Mouse (Mus musculus): ENCODE results near the gene Ppp2r3d. TPM values are rescaled to one million over a fixed set of nuclear protein-coding genes. Genes with fewer than 3 reads are reported as not detected.
"Not testable (repeated sequence)": the region's sequence is repeated elsewhere in the genome, so short reads cannot be mapped to it uniquely, and the experiment has no call there.

Gene Ppp2r3d
- polyA plus RNA-seq (2015; fragmentation: Nextera tagmentation; extraction: Ambion mirVana) = 153 and 158 TPM in 2 replicates

- peak; percentile 73 for ATAC-seq (ENCODE audit: low FRiP score)
- H3K4me1 ChIP-seq = no peaks in the 10 kb centered on the region
- no peak within 1 kb of the TSS for H3K4me2 ChIP-seq
- 97% methylated on average over 22 of the region's 22 CpGs for WGBS
- H3K4me3 ChIP-seq (replicated peaks) = no peak within 1 kb of the TSS
- H3K9ac ChIP-seq (replicated peaks) = no peak within 1 kb of the TSS
- 0 out of 2 replicates have a peak, but pooled peaks cover 6% of the 10 kb centered on the region for H3K9me3 ChIP-seq (replicated peaks)
- no peak within 1 kb of the TSS for H3K27ac ChIP-seq (replicated peaks)
- H3K27me3 ChIP-seq (replicated peaks) = no peaks in the 10 kb centered on the region
- H3K36me3 ChIP-seq = peaks cover 12% of the 10 kb centered on the region
Measured at GRCm38 (mm10) chr9:124476096-124476902, at the start of gene Ppp2r3d. TSS of gene Ppp2r3d (minus strand) at chr9:124476898.

GRCm38 (mm10) chr9:124493693-124494092, 17.0 kb upstream of the Ppp2r3d start, which contains the start of gene Gm21836:
TSS of gene Gm21836 (minus strand) at chr9:124493793.
- not testable (repeated sequence) for H3K27ac ChIP-seq (replicated peaks); H3K4me1 ChIP-seq; H3K9ac ChIP-seq (replicated peaks); H3K36me3 ChIP-seq; ATAC-seq (ENCODE audit: low FRiP score); H3K27me3 ChIP-seq (replicated peaks); H3K4me2 ChIP-seq; H3K9me3 ChIP-seq (replicated peaks); H3K4me3 ChIP-seq (replicated peaks)
- 89% methylated on average over 2 of the region's 2 CpGs for WGBS

- H3K9ac ChIP-seq (replicated peaks); ATAC-seq (ENCODE audit: low FRiP score); H3K4me2 ChIP-seq; H3K9me3 ChIP-seq (replicated peaks); H3K4me1 ChIP-seq; H3K27ac ChIP-seq (replicated peaks); H3K27me3 ChIP-seq (replicated peaks); H3K4me3 ChIP-seq (replicated peaks): not testable (repeated sequence)
- peaks cover 12% of the 10 kb centered on the region for H3K36me3 ChIP-seq
- WGBS = 66% methylated on average over 14 of the region's 15 CpGs
Measured at GRCm38 (mm10) chr9:124480361-124480980, 3.8 kb upstream of the Ppp2r3d start.

GRCm38 (mm10) chr9:124478081-124478480, 1.4 kb upstream of the Ppp2r3d start:
- 86% methylated on average over 3 of the region's 3 CpGs for WGBS
- no peak overlapping the region for H3K4me3 ChIP-seq (replicated peaks)
- no peaks in the 10 kb centered on the region for H3K4me1 ChIP-seq
- H3K9me3 ChIP-seq (replicated peaks) = 0 out of 2 replicates have a peak, but pooled peaks cover 6% of the 10 kb centered on the region
- ATAC-seq (ENCODE audit: low FRiP score) = no peak
- no peak overlapping the region for H3K9ac ChIP-seq (replicated peaks)
- H3K27me3 ChIP-seq (replicated peaks) = no peaks in the 10 kb centered on the region
- H3K4me2 ChIP-seq = no peak overlapping the region
- H3K27ac ChIP-seq (replicated peaks) = no peak overlapping the region
- H3K36me3 ChIP-seq = peaks cover 12% of the 10 kb centered on the region

GRCm38 (mm10) chr9:124475689-124476088, 1.0 kb downstream of the Ppp2r3d start:
- no peak overlapping the region for H3K27ac ChIP-seq (replicated peaks)
- H3K4me1 ChIP-seq = no peaks in the 10 kb centered on the region
- no peak overlapping the region for H3K4me3 ChIP-seq (replicated peaks)
- H3K9me3 ChIP-seq (replicated peaks) = 0 out of 2 replicates have a peak, but pooled peaks cover 6% of the 10 kb centered on the region
- peaks cover 12% of the 10 kb centered on the region for H3K36me3 ChIP-seq
- H3K27me3 ChIP-seq (replicated peaks) = no peaks in the 10 kb centered on the region
- H3K9ac ChIP-seq (replicated peaks) = no peak overlapping the region
- 93% methylated on average over 15 of the region's 15 CpGs for WGBS
- ATAC-seq (ENCODE audit: low FRiP score) = peak; percentile 28; the same call in 1 of the 2 replicates
- H3K4me2 ChIP-seq = no peak overlapping the region

GRCm38 (mm10) chr9:124456572-124456971, 20.1 kb downstream of the Ppp2r3d start:
- Histone ChIP-seq H3K4me2 (no peak overlapping the region), H3K9me3 (replicated peaks) (no peaks in the 10 kb centered on the region), H3K36me3 (no peaks in the 10 kb centered on the region), H3K4me3 (replicated peaks) (no peak overlapping the region), H3K27me3 (replicated peaks) (no peaks in the 10 kb centered on the region), H3K27ac (replicated peaks) (no peak overlapping the region), H3K9ac (replicated peaks) (no peak overlapping the region), H3K4me1 (no peaks in the 10 kb centered on the region)
- WGBS = 13% methylated on average over 1 of the region's 1 CpGs
- ATAC-seq (ENCODE audit: low FRiP score) = no peak

GRCm38 (mm10) chr9:124442533-124442855, 34.2 kb downstream of the Ppp2r3d start:
- Histone ChIP-seq H3K9ac (replicated peaks) (no peak overlapping the region), H3K27ac (replicated peaks) (no peak overlapping the region), H3K36me3 (peaks cover 36% of the 10 kb centered on the region), H3K4me1 (no peaks in the 10 kb centered on the region), H3K4me3 (replicated peaks) (no peak overlapping the region), H3K4me2 (no peak overlapping the region), H3K27me3 (replicated peaks) (no peaks in the 10 kb centered on the region), H3K9me3 (replicated peaks) (peaks cover 11% of the 10 kb centered on the region)
- no peak for ATAC-seq (ENCODE audit: low FRiP score)
- 98% methylated on average over 15 of the region's 15 CpGs for WGBS

- 98% methylated on average over 45 of the region's 45 CpGs for WGBS
- H3K27me3 ChIP-seq (replicated peaks) = no peaks in the 10 kb centered on the region
- peaks cover 36% of the 10 kb centered on the region for H3K36me3 ChIP-seq
- no peak for ATAC-seq (ENCODE audit: low FRiP score)
- H3K4me1 ChIP-seq = no peaks in the 10 kb centered on the region
- H3K27ac ChIP-seq (replicated peaks) = no peak overlapping the region
- H3K9ac ChIP-seq (replicated peaks) = no peak overlapping the region
- H3K4me3 ChIP-seq (replicated peaks) = no peak overlapping the region
- peaks cover 11% of the 10 kb centered on the region for H3K9me3 ChIP-seq (replicated peaks)
- no peak overlapping the region for H3K4me2 ChIP-seq
Measured at GRCm38 (mm10) chr9:124441681-124442532, 34.8 kb downstream of the Ppp2r3d start.

- peaks cover 11% of the 10 kb centered on the region for H3K9me3 ChIP-seq (replicated peaks)
- no peaks in the 10 kb centered on the region for H3K4me1 ChIP-seq
- peaks cover 36% of the 10 kb centered on the region for H3K36me3 ChIP-seq
- H3K27ac ChIP-seq (replicated peaks) = no peak overlapping the region
- peak overlapping the region; percentile 32 for H3K4me2 ChIP-seq
- ATAC-seq (ENCODE audit: low FRiP score) = no peak; the same call in 1 of the 2 replicates
- no peak overlapping the region for H3K9ac ChIP-seq (replicated peaks)
- H3K27me3 ChIP-seq (replicated peaks) = no peaks in the 10 kb centered on the region
- WGBS = 71% methylated on average over 13 of the region's 14 CpGs
- peak overlapping the region; percentile 15; the same call in 1 of the 2 replicates for H3K4me3 ChIP-seq (replicated peaks)
Measured at GRCm38 (mm10) chr9:124440724-124441045, 36.0 kb downstream of the Ppp2r3d start.

- Histone ChIP-seq H3K4me2 (peak overlapping the region; percentile 32), H3K4me1 (no peaks in the 10 kb centered on the region), H3K36me3 (peaks cover 36% of the 10 kb centered on the region), H3K9me3 (replicated peaks) (peaks cover 11% of the 10 kb centered on the region), H3K4me3 (replicated peaks) (peak overlapping the region; percentile 15; the same call in 1 of the 2 replicates), H3K9ac (replicated peaks) (no peak overlapping the region), H3K27me3 (replicated peaks) (no peaks in the 10 kb centered on the region), H3K27ac (replicated peaks) (no peak overlapping the region)
- 95% methylated on average over 29 of the region's 29 CpGs for WGBS
- ATAC-seq (ENCODE audit: low FRiP score) = peak; percentile 82
Measured at GRCm38 (mm10) chr9:124439848-124440723, 36.6 kb downstream of the Ppp2r3d start.

- ATAC-seq (ENCODE audit: low FRiP score) = peak; percentile 72
- no peak overlapping the region for H3K4me2 ChIP-seq
- no peaks in the 10 kb centered on the region for H3K4me1 ChIP-seq
- no peak overlapping the region for H3K4me3 ChIP-seq (replicated peaks)
- H3K36me3 ChIP-seq = peaks cover 36% of the 10 kb centered on the region
- H3K9ac ChIP-seq (replicated peaks) = no peak overlapping the region
- H3K27me3 ChIP-seq (replicated peaks) = no peaks in the 10 kb centered on the region
- peaks cover 11% of the 10 kb centered on the region for H3K9me3 ChIP-seq (replicated peaks)
- no peak overlapping the region for H3K27ac ChIP-seq (replicated peaks)
- 95% methylated on average over 13 of the region's 13 CpGs for WGBS
Measured at GRCm38 (mm10) chr9:124439403-124439847, 37.3 kb downstream of the Ppp2r3d start.
